Mouse (Mus musculus) macrophage (primary cell): ENCODE measurements around the gene Mcub. TPM values are rescaled to one million over a fixed set of nuclear protein-coding genes. Genes with fewer than 3 reads are reported as not detected.

Source experiments
- H3K27ac ChIP-seq: fragments of 350-480 bp; formaldehyde crosslinking; 2 replicates; pipeline ENCODE4 v1.9.0; 2021
- H3K36me3 ChIP-seq: fragments of 350-480 bp; formaldehyde crosslinking; 2 replicates; pipeline ENCODE4 v1.9.0; 2021; ENCODE audit errors: inconsistent target
- H3K4me3 ChIP-seq: fragments of 350-480 bp; formaldehyde crosslinking; 2 replicates; pipeline ENCODE4 v1.9.0; 2021; ENCODE audit errors: inconsistent target
- H3K79me2 ChIP-seq: fragments of 350-480 bp; formaldehyde crosslinking; 2 replicates; pipeline ENCODE4 v1.9.0; 2021; ENCODE audit errors: inconsistent target
- WGBS: methylation state at CpG from one replicate; pipeline ENCODE4 v1.1.7; 2026; ENCODE audit warnings: inconsistent platforms; ENCODE audit not compliant: missing documents; 5-methylcytosine and 5-hydroxymethylcytosine counted together
- polyA plus RNA-seq: library from polyadenylated mRNA; stranded (reverse); fragments of 250-400 nt; gene quantifications from 3 replicates; pipeline ENCODE4 v1.2.4, GENCODE M21; 2018; ENCODE audit warnings: inconsistent platforms

Gene Mcub
- polyA plus RNA-seq, 1 experiment from 2014 or later, result 32.2 TPM

DNA sequence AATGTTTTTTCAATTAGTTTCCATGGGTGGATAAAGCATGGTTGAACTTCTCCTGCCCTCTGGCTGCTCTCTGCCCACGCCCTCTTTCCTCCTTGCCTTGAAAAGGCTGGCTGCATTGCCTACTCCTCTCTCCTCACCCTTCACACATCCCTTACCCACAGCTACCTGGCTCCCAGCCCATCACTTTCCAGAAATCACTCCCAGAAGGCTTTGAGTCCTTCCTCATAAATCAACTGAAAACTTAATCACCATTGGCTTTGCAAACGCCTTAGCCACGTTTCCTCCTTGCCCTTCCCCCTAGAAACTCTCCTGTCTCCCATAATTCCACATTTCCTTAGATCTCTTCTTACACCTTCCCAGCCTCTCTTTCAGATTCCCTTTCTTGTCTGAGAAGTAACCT, 32.2 kb downstream of the Mcub start:
- Histone ChIP-seq H3K27ac (no peak overlapping the region), H3K79me2 (peaks cover 10% of the 10 kb centered on the region; the same call in 1 of the 2 replicates), H3K4me3 (no peak overlapping the region), H3K36me3 (no peaks in the 10 kb centered on the region)
- WGBS, result 51% methylated on average over 3 of the region's 3 CpGs

DNA sequence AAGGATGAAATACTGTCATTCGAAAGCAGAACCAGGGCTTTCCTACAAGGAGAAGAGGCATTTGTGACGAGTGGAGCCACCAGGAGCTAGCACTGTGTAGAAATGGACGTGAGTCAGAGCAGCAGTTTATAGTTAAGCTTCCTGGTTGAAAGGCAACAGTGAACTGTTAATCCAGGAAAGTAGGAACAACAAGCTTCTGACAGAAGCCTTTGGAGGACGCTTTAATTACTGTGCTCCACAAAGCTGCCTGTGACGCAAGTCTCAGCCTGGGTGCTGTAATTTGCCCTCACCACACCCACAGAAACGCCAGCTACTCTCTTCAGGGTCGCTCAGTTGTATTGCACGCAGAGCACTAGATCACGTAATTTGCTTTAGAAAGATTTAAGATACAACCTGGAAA, 33.4 kb downstream of the Mcub start:
- Histone ChIP-seq H3K4me3 (no peak overlapping the region), H3K36me3 (no peaks in the 10 kb centered on the region), H3K79me2 (peaks cover 6% of the 10 kb centered on the region; the same call in 1 of the 2 replicates), H3K27ac (0 out of 2 replicates have a peak overlapping the region, but pooled peaks have one; percentile 7)
- 22% methylated on average over 9 of the region's 9 CpGs for WGBS

DNA sequence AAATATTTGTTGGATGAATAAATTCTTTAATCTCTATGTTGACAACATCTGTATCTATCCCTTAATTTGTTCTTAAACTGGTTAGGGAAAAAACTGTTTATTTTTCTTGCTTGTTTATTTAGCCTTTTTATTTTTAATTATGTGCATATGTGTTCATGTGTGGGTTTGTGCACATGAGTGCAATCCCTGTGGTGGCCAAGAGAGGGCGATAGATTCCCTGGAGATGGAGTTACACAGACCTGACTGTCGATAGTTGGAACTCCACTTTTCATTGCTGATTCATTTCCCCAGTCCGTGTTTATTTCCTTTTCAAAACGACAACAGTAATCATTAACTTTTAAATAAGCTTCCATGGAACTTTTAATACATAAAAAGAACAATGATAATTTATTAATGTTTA, 37.6 kb downstream of the Mcub start:
- Histone ChIP-seq H3K4me3 (no peak overlapping the region), H3K79me2 (no peaks in the 10 kb centered on the region), H3K36me3 (no peaks in the 10 kb centered on the region), H3K27ac (no peak overlapping the region)
- 45% methylated on average over 4 of the region's 4 CpGs for WGBS

DNA sequence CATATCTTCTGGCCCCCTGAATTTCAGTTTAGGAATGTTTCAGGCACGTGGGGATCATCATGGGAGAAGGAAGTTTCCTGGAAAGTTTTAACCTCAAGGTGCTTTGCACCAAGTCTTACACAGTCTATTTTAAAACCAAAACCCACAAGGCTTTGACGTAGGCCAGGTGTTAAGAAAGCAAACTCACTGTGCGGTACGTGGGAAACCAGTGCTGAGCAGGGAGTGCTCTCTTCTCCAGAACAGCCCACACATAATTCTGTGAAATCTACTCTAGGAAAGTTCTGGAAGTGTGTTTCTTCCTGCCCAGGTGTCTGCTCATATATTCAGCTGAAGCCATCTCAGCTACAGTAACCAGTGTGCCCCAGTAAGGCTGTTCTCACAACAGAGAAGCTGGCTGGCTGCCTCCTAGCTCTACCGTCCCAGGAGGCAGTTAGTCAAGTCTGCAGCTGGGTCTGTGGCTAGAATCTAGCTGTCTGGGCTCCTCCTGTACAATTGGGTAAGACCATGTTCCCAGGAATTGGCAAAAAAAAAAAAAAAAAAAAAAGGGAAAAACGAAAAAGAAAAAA, 39.7 kb downstream of the Mcub start:
- Histone ChIP-seq H3K79me2 (no peaks in the 10 kb centered on the region), H3K36me3 (no peaks in the 10 kb centered on the region), H3K4me3 (no peak overlapping the region), H3K27ac (no peak overlapping the region)
- WGBS, result 73% methylated on average over 5 of the region's 6 CpGs

DNA sequence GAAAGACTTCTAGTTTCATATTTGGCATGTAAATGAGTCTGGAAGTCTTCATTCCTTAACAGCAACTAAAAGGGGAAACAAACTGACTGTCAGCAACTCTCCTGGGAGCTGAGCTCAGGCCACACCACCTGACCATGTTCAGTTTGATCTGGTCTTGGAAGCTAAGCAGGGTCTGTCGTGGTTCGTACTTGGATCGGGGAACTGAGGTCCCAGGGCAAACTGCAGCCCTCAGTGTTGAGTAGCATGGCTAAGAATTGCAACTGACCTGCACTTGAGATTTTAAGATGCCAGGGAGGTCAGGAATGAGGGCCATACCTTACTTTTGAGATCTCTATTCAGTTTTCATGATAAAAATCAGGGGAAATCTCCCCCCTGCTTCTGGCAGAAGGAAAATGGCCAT, 44.1 kb downstream of the Mcub start:
- no peaks in the 10 kb centered on the region for H3K79me2 ChIP-seq
- H3K27ac ChIP-seq, result no peak overlapping the region
- H3K4me3 ChIP-seq, result no peak overlapping the region
- no peaks in the 10 kb centered on the region; the same call in 1 of the 2 replicates for H3K36me3 ChIP-seq
- 89% methylated on average over 3 of the region's 3 CpGs for WGBS

DNA sequence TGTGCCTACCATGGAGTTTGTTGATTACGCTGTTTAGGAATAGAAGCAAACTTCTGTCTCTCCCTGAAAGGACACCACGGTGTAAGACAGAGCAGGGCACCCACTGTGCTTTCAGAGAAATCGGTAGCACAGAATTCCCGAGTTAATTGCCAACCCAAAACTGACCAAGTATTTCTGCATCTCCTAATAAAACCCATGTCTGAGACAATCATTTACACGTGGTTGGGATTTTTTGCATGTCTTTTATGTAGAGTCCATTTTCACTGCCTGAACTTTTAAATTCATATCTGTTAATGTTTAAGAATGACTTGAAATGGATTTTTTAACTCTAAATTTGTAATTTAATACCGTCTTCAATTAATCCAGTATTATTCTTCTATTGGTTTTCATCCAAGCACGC, 46.4 kb downstream of the Mcub start:
- H3K27ac ChIP-seq, result no peak overlapping the region
- no peaks in the 10 kb centered on the region for H3K79me2 ChIP-seq
- 94% methylated on average over 7 of the region's 7 CpGs for WGBS

DNA sequence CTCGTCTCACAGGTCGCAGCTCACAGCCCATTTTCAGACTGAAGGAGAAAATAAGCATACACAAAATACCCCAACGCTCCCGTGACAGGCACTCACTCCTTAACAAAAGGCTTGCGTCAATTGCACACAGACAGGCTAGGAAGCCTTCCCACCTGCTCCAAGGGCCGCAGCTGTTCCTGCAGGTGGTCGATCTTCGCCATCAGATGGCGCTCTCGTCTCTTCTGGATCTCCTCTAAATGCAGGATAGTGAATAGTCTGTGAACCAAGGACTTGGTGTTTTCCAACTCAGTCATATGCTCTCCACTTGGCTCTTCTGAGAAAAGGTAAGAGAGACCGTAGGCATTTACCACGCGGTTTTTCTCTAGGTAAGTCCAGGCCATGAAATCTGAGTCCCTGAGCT, 51.6 kb downstream of the Mcub start:
- 36% methylated on average over 13 of the region's 13 CpGs for WGBS
- no peak overlapping the region for H3K27ac ChIP-seq
- no peaks in the 10 kb centered on the region for H3K79me2 ChIP-seq
- H3K4me3 ChIP-seq, result no peak overlapping the region
- H3K36me3 ChIP-seq, result peaks cover 35% of the 10 kb centered on the region; the same call in 1 of the 2 replicates

More for the DNA sequence above, 46.4 kb downstream of the Mcub start:
- H3K36me3 ChIP-seq, result no peaks in the 10 kb centered on the region; the same call in 1 of the 2 replicates
- no peak overlapping the region for H3K4me3 ChIP-seq

DNA sequence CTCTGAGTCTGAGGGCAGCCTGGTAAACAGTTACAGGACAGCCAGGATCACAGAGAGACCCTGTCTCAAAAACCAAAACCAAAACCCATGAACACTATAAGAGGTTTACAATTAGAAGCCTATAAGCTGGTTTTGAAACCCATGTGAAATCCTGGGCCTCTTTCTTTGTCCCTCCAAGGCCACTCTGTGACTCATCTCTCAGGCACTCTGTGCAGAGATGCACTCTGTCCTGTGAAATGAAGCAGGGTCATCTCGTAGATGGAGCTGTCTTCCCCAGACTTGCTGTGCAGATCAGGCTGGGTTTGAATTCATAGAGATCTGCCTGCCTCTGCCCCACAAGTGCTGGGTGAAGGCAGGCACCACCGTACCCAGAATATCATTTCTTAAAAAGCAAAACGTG, 52.6 kb downstream of the Mcub start:
- H3K36me3 ChIP-seq, result peaks cover 45% of the 10 kb centered on the region
- no peak overlapping the region for H3K4me3 ChIP-seq
- H3K27ac ChIP-seq, result no peak overlapping the region
- no peaks in the 10 kb centered on the region for H3K79me2 ChIP-seq
- 92% methylated on average over 3 of the region's 3 CpGs for WGBS

DNA sequence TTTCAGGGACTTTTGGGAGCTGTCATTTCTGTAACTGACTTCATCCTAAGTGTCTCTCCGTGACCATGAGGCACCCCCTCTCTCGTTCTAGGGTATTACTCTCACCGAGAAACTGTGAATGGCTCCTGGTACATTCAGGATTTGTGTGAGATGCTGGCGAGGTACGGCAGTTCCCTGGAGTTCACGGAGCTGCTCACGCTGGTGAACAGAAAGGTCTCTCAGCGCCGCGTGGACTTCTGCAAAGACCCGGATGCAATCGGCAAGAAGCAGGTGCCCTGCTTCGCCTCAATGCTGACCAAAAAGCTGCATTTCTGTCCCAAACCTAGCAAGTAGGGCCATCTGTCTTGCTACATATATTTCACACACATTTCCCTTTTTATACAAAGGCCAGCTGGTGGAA, 56.8 kb downstream of the Mcub start:
- Histone ChIP-seq H3K4me3 (no peak overlapping the region), H3K79me2 (no peaks in the 10 kb centered on the region), H3K36me3 (peaks cover 78% of the 10 kb centered on the region), H3K27ac (no peak overlapping the region)
- WGBS, result 93% methylated on average over 13 of the region's 13 CpGs

DNA sequence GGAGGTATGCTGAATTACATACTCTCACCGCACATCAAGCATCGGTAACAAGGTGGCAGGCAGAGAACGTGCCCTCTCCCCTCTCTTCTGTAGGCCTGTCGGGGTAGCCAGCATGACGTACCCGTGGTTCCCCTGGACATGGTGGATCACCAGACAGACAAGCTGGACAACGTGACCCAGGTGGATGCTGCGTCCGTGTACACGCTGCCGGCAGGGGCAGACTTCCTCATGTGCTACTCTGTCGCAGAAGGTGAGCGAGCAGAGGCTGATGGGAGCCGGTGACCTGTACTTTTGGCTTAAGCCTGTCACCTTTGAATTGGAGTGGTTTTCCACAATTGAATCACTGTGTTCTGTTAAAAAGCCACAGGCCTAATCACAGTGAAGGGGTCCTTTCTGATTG, 58.0 kb downstream of the Mcub start:
- H3K4me3 ChIP-seq, result no peak overlapping the region
- H3K36me3 ChIP-seq, result peaks cover 76% of the 10 kb centered on the region

DNA sequence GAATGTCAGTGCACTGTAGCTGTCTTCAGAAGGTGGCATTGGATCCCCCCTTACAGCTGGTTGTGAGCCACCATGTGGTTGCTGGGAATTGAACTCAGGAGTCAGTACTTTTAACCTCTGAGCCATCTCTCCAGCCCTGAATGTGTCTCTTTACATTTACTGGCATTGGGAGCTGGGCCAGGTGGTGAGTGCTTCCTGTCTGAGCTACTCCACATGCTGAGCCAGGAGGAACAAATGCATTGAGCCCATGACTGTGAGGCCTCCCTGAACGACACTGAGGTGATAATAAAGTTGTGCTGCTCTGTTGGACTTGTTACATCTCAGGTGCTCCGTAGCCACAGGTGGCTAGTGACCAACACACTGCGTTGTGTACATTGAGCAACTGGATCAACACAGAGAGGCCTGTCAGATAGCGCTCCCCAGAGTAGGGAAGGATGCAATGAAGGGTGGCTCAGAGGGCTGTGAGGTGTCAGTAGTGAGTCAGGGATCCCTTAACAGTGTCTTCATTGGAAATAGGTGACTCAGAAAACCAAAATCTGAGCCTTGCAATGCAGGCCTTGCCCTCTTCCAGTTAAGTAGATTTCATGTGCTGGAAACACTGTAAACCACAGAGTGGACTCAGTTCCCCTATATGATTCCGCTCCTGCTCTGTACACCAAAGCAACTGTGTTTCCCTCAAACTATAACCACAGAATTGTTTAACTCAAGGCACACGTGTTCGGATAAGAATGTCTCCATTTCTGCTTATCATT, 65.4 kb downstream of the Mcub start:
- H3K79me2 ChIP-seq, result no peaks in the 10 kb centered on the region
- H3K27ac ChIP-seq, result no peak overlapping the region
- H3K4me3 ChIP-seq, result no peak overlapping the region
- 42% methylated on average over 7 of the region's 7 CpGs for WGBS
- H3K36me3 ChIP-seq, result peaks cover 12% of the 10 kb centered on the region; the same call in 1 of the 2 replicates

More for the DNA sequence above, 58.0 kb downstream of the Mcub start:
- 93% methylated on average over 12 of the region's 14 CpGs for WGBS
- Histone ChIP-seq H3K27ac (no peak overlapping the region), H3K79me2 (no peaks in the 10 kb centered on the region)

DNA sequence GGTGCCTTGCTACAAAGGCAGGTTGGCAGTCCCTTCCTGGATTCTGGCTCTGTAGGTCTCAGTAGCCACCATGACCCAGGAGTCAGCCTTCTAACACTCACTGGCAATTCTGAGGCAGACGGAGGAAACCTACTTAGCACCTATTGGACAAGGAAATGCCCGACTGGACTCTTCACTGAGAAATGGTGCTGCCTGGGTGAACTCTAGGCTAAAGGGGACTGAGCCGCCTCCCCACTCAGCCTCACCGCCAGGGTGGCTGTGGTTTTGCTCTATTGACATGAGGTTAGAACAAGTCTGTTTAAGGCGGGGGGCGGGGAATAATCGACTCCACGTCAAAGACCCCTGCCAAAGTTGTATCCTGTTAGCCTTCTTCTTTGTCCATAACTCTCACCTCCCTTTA, 66.1 kb downstream of the Mcub start:
- peaks cover 5% of the 10 kb centered on the region; the same call in 1 of the 2 replicates for H3K36me3 ChIP-seq
- H3K4me3 ChIP-seq, result no peak overlapping the region
- 55% methylated on average over 8 of the region's 8 CpGs for WGBS
- H3K79me2 ChIP-seq, result no peaks in the 10 kb centered on the region
- H3K27ac ChIP-seq, result no peak overlapping the region

DNA sequence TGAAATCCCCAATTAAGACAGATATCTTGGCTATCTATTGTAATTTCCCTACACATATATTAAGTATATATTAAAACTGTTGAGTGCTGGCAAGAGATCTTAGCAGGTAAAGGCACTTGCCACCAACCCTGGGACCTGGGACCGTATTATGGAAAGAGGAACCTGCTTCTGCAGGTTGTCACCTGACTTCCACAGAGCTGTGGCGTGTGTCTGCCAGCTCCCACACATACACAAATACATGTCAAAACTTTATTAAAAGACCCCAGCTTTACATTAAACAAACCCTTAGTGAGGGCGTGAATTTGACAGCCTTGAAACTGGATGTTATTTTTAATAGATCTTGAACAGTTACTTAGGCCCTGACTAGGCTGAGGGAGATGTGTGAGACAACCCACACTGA, 66.6 kb downstream of the Mcub start:
- Histone ChIP-seq H3K27ac (no peak overlapping the region), H3K4me3 (no peak overlapping the region), H3K36me3 (no peaks in the 10 kb centered on the region; the same call in 1 of the 2 replicates)

DNA sequence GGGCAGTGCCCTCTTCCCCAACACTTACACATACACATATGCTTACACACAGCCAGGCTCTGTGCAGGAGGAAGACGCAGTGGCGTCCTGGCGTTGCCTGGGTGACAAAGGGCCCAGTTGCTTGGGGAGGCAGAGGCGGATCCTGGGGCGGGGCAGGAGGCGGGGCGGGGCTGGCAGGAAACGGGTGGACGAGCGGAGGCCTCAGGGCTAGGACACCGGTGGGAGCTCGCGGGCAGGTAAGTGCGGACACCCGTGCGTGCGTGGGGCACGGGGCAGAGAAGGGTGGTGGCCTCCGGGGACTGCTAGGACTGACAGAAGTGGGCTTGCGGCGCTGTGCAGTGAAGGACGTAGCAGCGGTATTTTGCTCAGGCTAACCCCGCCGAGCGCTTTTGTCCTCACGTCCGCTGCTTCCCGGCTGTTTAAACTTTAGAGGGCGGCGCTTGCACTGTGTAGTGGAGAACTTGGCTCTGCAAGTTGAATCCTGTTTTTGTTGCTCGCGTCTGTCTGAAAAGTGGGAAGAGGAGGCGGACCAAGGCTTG, 68.7 kb downstream of the Mcub start, which contains the start of gene Casp6:
TSS of gene Casp6 (plus strand) at position 155 of the 539 bp plus-strand sequence.
- no peaks in the 10 kb centered on the region for H3K79me2 ChIP-seq
- 1% methylated on average over 31 of the region's 34 CpGs for WGBS
- peak within 1 kb of the TSS; percentile 61 for H3K4me3 ChIP-seq
- H3K27ac ChIP-seq, result peak within 1 kb of the TSS; percentile 29
- no peaks in the 10 kb centered on the region for H3K36me3 ChIP-seq

More for the DNA sequence above, 66.6 kb downstream of the Mcub start:
- no peaks in the 10 kb centered on the region for H3K79me2 ChIP-seq
- WGBS, result 78% methylated on average over 3 of the region's 3 CpGs

DNA sequence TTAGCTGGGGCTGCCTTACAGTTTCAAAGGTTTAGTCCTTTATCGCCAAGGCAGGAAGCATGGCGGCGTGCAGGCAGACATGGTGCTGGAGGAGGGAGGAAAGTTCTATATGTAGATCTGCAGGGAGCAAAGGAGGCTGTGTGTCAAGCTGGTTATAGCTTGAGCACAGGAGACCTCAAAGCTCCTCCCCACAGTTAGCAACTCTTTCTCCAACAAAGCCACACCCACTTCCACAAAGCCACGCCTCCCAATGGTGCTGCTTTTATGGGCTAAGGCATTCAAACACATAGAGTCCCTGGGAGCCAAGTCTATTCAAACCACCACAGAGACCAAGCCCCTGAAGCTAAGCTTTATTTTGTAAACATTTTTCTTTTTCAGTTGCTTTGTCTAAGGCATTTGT, 71.1 kb downstream of the Mcub start:
- no peaks in the 10 kb centered on the region for H3K36me3 ChIP-seq
- no peak overlapping the region for H3K4me3 ChIP-seq
- no peaks in the 10 kb centered on the region for H3K79me2 ChIP-seq
- H3K27ac ChIP-seq, result no peak overlapping the region
- WGBS, result 91% methylated on average over 4 of the region's 4 CpGs
